Mouse (Mus musculus) spleen, adult 2 months (tissue): Measurements from ENCODE around the gene Ppp6r2.

ENCODE experiments used
- CTCF ChIP-seq: fragments of 200-500 bp; IDR thresholded peaks from 2 replicates; pipeline ENCODE4 v1.5.1; 2011; ENCODE audit warnings: mild to moderate bottlenecking, inconsistent platforms; ENCODE audit not compliant: insufficient read depth, insufficient read length, insufficient replicate concordance; ENCODE audit errors: extremely low read depth
- POLR2A ChIP-seq: fragments of 200-500 bp; IDR thresholded peaks from 2 replicates; pipeline ENCODE4 v1.6.1; 2011; ENCODE audit warnings: low read depth, low read length, inconsistent platforms

DNA sequence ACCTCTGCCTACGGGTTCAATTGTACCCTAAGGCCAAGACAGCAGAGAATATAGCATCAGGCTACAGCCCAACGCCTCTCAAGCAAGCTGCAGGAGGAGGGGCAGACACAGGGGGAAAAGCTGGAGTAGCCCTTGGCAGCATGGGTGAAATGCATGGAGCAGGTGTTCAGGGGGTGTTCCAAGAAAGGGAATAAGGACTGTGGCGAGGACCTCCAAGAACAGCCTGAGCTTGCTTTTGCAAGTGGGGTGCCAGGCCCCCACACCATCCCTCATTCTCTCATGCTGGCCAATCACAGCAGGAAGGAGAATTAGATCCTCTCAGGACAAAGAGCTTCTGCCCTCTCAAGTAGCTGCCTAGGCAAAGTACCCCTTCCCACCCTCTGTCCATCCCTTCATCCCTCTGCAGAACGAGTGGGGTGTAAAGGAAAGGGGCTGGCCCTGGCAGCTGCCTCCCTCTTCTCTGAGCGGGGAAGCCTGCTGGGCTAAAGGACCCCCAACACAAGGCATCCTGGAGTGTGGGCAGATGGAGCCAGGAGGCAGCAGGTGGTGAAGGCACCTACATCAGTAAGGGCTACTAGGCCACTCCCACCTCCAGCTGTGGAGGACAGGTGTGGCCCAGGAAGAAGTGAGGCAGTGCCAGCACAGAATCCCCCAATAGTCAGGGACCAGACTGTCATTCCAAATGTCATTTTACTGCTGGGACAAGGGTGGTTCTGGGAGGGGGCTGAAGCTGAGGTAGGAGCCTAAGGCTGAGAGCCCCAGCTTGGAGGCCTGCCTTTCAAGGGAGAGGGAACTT lies 27.0 kb upstream of the Ppp6r2 start:
- TF ChIP-seq CTCF (no peak), POLR2A (no peak)
